Mouse (Mus musculus): ENCODE results near the gene Yipf4. TPM values are rescaled to one million over a fixed set of nuclear protein-coding genes. Genes with fewer than 3 reads are reported as not detected.
A peak's percentile ranks its signal among the peaks of the same experiment; 100 is the strongest.

The Yipf4 gene
- polyA plus RNA-seq, 1 experiment from 2014 or later, result 106 TPM

- no peak overlapping the region for H3K27ac ChIP-seq (ENCODE audit: low read length)
- ATAC-seq (no peak), DNase-seq (ENCODE audit: low spot score) (no peak)
- no peak overlapping the region for H3K4me2 ChIP-seq (replicated peaks; ENCODE audit: low read depth, low read length)
- H3K9me3 ChIP-seq (ENCODE audit: low read length), result no peaks in the 10 kb centered on the region
- H3K4me1 ChIP-seq (ENCODE audit: insufficient read depth, low read depth, low read length), result no peaks in the 10 kb centered on the region
- H3K9ac ChIP-seq (replicated peaks; ENCODE audit: low read depth), result no peak overlapping the region
- no peak overlapping the region for H3K4me3 ChIP-seq (ENCODE audit: low read depth, low read length)
- 87% methylated on average over 14 of the region's 14 CpGs for WGBS
- TF ChIP-seq CTCF (IDR thresholded peaks at IDR 0.05) (no peak), EP300 (IDR thresholded peaks at IDR 0.05) (no peak)
- H3K36me3 ChIP-seq (ENCODE audit: insufficient read depth, low read length), result no peaks in the 10 kb centered on the region
- no peaks in the 10 kb centered on the region for H3K27me3 ChIP-seq (replicated peaks; ENCODE audit: insufficient read depth, low read length)
Observed at GRCm38 (mm10) chr17:74480361-74481069, 8.8 kb upstream of the Yipf4 start.

DNA sequence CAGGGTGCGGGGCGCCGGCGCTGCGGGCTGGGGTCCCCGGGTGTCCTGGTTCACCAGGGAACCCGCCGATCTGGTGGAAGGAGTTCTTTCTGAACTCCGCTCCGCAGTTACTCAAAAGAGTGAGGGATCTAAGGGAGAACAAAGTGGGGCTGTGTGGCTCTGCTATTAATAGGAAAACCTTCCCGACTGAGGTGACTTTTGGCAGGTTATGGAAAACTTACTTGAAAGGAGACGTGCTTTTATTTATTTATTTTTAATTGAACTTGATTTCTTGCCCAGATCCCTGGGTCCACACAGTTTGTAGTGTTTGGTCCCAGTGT, 568 bp downstream of the Yipf4 start:
- Histone ChIP-seq H3K4me2 (replicated peaks; ENCODE audit: low read depth, low read length) (peak overlapping the region; percentile 57), H3K27ac (ENCODE audit: low read length) (peak overlapping the region; percentile 95), H3K4me1 (ENCODE audit: insufficient read depth, low read depth, low read length) (no peaks in the 10 kb centered on the region; the same call in 1 of the 2 replicates), H3K27me3 (replicated peaks; ENCODE audit: insufficient read depth, low read length) (no peaks in the 10 kb centered on the region), H3K36me3 (ENCODE audit: insufficient read depth, low read length) (0 out of 2 replicates have a peak, but pooled peaks cover 3% of the 10 kb centered on the region), H3K4me3 (ENCODE audit: low read depth, low read length) (peak overlapping the region; percentile 75), H3K9ac (replicated peaks; ENCODE audit: low read depth) (peak overlapping the region; percentile 84), H3K9me3 (ENCODE audit: low read length) (no peaks in the 10 kb centered on the region)
- WGBS, result 2% methylated on average over 12 of the region's 12 CpGs
- TF ChIP-seq EP300 (IDR thresholded peaks at IDR 0.05) (no peak), CTCF (IDR thresholded peaks at IDR 0.05) (no peak)
- no peak for ATAC-seq
- DNase-seq (ENCODE audit: low spot score), result no peak

- ATAC-seq, result no peak
- no peaks in the 10 kb centered on the region for H3K9me3 ChIP-seq (ENCODE audit: low read length)
- no peak overlapping the region for H3K9ac ChIP-seq (replicated peaks; ENCODE audit: low read depth)
- no peaks in the 10 kb centered on the region for H3K27me3 ChIP-seq (replicated peaks; ENCODE audit: insufficient read depth, low read length)
- TF ChIP-seq CTCF (IDR thresholded peaks at IDR 0.05) (no peak), EP300 (IDR thresholded peaks at IDR 0.05) (no peak)
- H3K4me1 ChIP-seq (ENCODE audit: insufficient read depth, low read depth, low read length), result no peaks in the 10 kb centered on the region; the same call in 1 of the 2 replicates
- no peak for DNase-seq (ENCODE audit: low spot score)
- 89% methylated on average over 3 of the region's 3 CpGs for WGBS
- no peak overlapping the region for H3K27ac ChIP-seq (ENCODE audit: low read length)
- no peak overlapping the region for H3K4me2 ChIP-seq (replicated peaks; ENCODE audit: low read depth, low read length)
- no peak overlapping the region for H3K4me3 ChIP-seq (ENCODE audit: low read depth, low read length)
- H3K36me3 ChIP-seq (ENCODE audit: insufficient read depth, low read length), result peaks cover 10% of the 10 kb centered on the region; the same call in 1 of the 2 replicates
Observed at GRCm38 (mm10) chr17:74491565-74491964, 2.3 kb downstream of the Yipf4 start.

- H3K27me3 ChIP-seq (replicated peaks; ENCODE audit: insufficient read depth, low read length), result no peaks in the 10 kb centered on the region
- no peaks in the 10 kb centered on the region for H3K9me3 ChIP-seq (ENCODE audit: low read length)
- no peak overlapping the region for H3K4me3 ChIP-seq (ENCODE audit: low read depth, low read length)
- no peak overlapping the region for H3K9ac ChIP-seq (replicated peaks; ENCODE audit: low read depth)
- peaks cover 11% of the 10 kb centered on the region for H3K36me3 ChIP-seq (ENCODE audit: insufficient read depth, low read length)
- no peak overlapping the region for H3K27ac ChIP-seq (ENCODE audit: low read length)
- ATAC-seq (no peak), DNase-seq (ENCODE audit: low spot score) (no peak)
- TF ChIP-seq CTCF (IDR thresholded peaks at IDR 0.05), result no peak
- WGBS, result 76% methylated on average over 4 of the region's 4 CpGs
- H3K4me2 ChIP-seq (replicated peaks; ENCODE audit: low read depth, low read length), result no peak overlapping the region
- H3K4me1 ChIP-seq (ENCODE audit: insufficient read depth, low read depth, low read length), result no peaks in the 10 kb centered on the region
Observed at GRCm38 (mm10) chr17:74500204-74500603, 10.9 kb downstream of the Yipf4 start.

DNA sequence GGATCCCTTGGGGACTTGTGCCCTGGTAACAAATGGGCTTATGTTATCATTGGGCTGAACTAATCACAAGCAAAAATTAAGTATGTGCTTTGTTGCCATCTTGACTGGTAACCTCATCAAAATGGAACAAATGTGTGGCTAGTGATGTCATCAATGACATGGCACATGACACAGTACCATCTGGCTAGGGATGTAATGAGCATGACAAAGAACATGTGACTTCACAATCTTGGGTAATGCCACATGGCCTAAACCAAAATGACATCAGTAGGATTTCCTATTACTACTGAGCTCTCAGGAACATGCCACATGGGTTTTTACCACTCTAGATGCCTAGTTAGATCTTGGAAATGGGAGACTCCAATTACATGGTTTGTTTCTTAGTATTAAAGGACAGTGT, 11.8 kb downstream of the Yipf4 start:
- H3K27me3 ChIP-seq (replicated peaks; ENCODE audit: insufficient read depth, low read length), result no peaks in the 10 kb centered on the region
- TF ChIP-seq CTCF (IDR thresholded peaks at IDR 0.05), result no peak
- TF ChIP-seq EP300 (IDR thresholded peaks at IDR 0.05), result no peak
- H3K4me3 ChIP-seq (ENCODE audit: low read depth, low read length), result no peak overlapping the region
- no peaks in the 10 kb centered on the region for H3K9me3 ChIP-seq (ENCODE audit: low read length)
- H3K27ac ChIP-seq (ENCODE audit: low read length), result no peak overlapping the region
- no peaks in the 10 kb centered on the region for H3K4me1 ChIP-seq (ENCODE audit: insufficient read depth, low read depth, low read length)
- H3K9ac ChIP-seq (replicated peaks; ENCODE audit: low read depth), result no peak overlapping the region
- no peak overlapping the region for H3K4me2 ChIP-seq (replicated peaks; ENCODE audit: low read depth, low read length)
- H3K36me3 ChIP-seq (ENCODE audit: insufficient read depth, low read length), result peaks cover 5% of the 10 kb centered on the region
- DNase-seq (ENCODE audit: low spot score), result no peak
- ATAC-seq, result no peak

GRCm38 (mm10) chr17:74507934-74508333, 18.6 kb downstream of the Yipf4 start:
- TF ChIP-seq EP300 (IDR thresholded peaks at IDR 0.05) (no peak), CTCF (IDR thresholded peaks at IDR 0.05) (no peak)
- H3K4me1 ChIP-seq (ENCODE audit: insufficient read depth, low read depth, low read length), result no peaks in the 10 kb centered on the region
- H3K4me3 ChIP-seq (ENCODE audit: low read depth, low read length), result no peak overlapping the region
- H3K9ac ChIP-seq (replicated peaks; ENCODE audit: low read depth), result no peak overlapping the region
- no peaks in the 10 kb centered on the region for H3K9me3 ChIP-seq (ENCODE audit: low read length)
- H3K27me3 ChIP-seq (replicated peaks; ENCODE audit: insufficient read depth, low read length), result no peaks in the 10 kb centered on the region
- ATAC-seq (no peak), DNase-seq (ENCODE audit: low spot score) (no peak)
- H3K36me3 ChIP-seq (ENCODE audit: insufficient read depth, low read length), result no peaks in the 10 kb centered on the region
- WGBS, result 67% methylated on average over 2 of the region's 2 CpGs
- H3K4me2 ChIP-seq (replicated peaks; ENCODE audit: low read depth, low read length), result no peak overlapping the region
- no peak overlapping the region for H3K27ac ChIP-seq (ENCODE audit: low read length)

DNA sequence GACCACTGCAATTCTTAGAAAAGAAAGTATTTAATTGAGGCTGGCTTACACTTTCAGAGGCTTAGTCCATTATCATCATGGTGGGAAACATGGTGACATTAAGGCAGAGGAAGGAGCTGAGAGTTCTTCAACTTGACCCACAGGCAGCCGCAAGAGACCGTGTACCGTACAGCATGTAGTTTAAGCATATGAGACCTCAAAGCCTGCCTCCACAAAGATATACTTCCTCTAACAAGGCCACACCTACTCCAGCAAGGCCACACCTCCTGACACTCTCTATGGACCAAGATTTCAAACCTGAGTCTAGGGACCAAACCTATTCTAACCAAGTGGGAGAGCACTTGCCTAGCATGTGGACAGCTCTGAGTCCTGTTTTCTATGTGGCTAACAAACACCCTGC, 19.3 kb downstream of the Yipf4 start:
- H3K27ac ChIP-seq (ENCODE audit: low read length), result no peak overlapping the region
- no peak overlapping the region for H3K9ac ChIP-seq (replicated peaks; ENCODE audit: low read depth)
- no peak for ATAC-seq
- no peaks in the 10 kb centered on the region for H3K27me3 ChIP-seq (replicated peaks; ENCODE audit: insufficient read depth, low read length)
- DNase-seq (ENCODE audit: low spot score), result no peak
- H3K36me3 ChIP-seq (ENCODE audit: insufficient read depth, low read length), result no peaks in the 10 kb centered on the region
- H3K9me3 ChIP-seq (ENCODE audit: low read length), result no peaks in the 10 kb centered on the region
- no peak overlapping the region for H3K4me3 ChIP-seq (ENCODE audit: low read depth, low read length)
- 83% methylated on average over 3 of the region's 3 CpGs for WGBS
- TF ChIP-seq EP300 (IDR thresholded peaks at IDR 0.05) (no peak), CTCF (IDR thresholded peaks at IDR 0.05) (no peak)
- no peaks in the 10 kb centered on the region for H3K4me1 ChIP-seq (ENCODE audit: insufficient read depth, low read depth, low read length)
- H3K4me2 ChIP-seq (replicated peaks; ENCODE audit: low read depth, low read length), result no peak overlapping the region
